Mouse (Mus musculus): Measurements from ENCODE around the gene Vmn1r213.

Vmn1r213 gene

DNA sequence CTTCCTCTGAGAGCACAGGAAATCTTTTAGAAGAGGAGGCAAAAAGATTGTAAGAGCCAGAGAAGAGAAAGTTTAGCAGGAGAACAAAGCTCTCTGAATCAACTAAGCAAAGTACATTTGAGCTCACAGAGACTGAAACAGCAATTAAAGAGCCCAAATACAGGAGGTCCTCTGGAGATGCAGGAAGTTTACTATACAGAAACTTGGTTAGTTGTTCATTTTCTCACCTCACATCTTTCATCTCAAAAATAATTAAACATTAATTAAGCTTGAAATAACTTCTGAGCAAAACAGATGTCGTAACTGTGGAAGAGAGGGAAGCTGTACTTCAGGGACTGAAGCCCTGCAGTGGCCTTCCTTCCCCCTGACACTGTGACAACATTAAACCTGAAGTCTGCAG, at the start of gene Vmn1r213:
Vmn1r213 (plus strand) TSS at position 301 of the 400 bp plus-strand sequence.
- in situ Hi-C loops (cut with MboI; ENCODE audit: unreplicated experiment in 2 of 2): no loop called here

DNA sequence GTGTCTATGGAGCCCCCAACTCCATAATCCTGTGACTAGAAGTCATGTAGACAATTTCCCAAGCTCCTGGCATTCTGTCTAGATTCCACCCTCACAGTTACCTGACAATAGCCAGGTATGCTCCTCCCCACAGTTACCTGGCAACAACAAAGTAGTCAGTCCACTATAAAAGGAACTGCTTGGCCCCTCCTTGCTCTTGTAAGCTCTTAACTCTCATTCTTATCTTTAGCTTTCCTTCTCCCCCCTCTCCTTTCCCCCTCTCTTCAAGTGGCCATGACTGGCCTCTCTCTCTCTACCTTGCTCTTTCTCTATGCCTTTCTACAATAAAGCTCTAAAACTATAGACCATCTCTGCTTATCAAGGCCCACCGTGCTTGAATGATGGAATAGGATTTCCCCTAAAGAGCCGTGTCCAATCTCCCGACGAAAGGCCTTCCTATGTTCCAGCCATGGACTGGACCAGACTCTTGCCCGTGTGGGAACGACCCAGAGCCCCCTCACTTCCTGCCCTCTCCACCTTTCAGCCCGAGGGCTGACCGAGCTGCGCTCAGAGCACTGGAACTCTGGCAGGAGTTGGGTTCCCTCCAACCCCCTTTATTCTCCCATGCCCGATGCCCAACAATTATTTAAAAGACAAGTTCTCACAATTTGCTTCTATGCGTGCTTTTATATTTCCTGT, 17.1 kb upstream of the Vmn1r213 start:
- in situ Hi-C loops (cut with MboI; ENCODE audit: unreplicated experiment in 2 of 2): loop anchor here in 1 of 2 experiments (25.0 kb wide), 1 partner anchor 1103 kb away; no protein-coding TSS in a partner anchor

DNA sequence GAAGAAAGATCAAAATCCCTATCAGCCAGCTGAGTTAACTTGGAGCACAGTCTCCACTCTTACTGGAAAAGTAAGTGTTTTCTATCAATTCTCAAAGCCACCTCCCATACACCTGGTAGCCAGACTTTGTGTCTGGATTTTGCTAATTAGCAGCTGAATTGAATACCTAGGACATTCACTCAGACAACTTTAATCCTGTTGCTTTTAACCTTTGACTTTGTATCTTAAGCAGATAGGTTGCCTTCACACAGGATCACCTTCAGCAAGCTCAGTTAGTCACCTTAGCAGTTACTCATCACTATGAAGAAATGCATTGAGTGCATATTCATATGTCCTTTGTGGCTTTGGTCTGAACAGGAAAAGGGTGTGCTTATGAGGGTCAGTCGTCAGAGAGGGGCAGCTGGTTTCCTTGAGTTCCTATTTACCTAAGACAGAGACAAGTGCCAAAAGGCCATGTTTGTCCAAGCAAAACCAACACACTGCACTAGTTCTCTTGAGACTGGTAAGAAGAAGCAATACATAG, 15.2 kb upstream of the Vmn1r213 start:
- in situ Hi-C loops (cut with MboI; ENCODE audit: unreplicated experiment in 2 of 2): loop anchor here in 1 of 2 experiments (25.0 kb wide), 1 partner anchor 1105 kb away; no protein-coding TSS in a partner anchor

DNA sequence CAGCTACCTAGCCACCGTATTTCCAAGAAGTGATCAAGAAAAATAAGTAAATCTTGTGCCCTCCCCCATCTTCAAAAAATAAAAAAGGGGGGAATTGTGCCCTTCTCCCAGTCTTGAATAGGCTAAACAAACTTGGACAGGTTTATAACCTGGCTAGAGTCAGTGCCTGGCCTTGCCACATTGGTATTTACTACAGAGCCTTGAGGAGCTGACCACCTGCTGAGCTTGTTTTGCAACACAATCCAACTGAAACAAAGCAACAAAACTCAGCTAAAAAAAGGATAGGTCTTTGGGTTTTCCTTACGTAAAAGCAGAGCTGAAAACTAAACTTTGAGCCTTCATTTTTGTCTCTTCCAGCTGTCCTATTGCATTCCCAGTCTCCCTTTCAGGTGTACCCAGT, 14.7 kb upstream of the Vmn1r213 start:
- in situ Hi-C loops (cut with MboI; ENCODE audit: unreplicated experiment in 2 of 2): loop anchor here in 1 of 2 experiments (25.0 kb wide), 1 partner anchor 1105 kb away; no protein-coding TSS in a partner anchor

DNA sequence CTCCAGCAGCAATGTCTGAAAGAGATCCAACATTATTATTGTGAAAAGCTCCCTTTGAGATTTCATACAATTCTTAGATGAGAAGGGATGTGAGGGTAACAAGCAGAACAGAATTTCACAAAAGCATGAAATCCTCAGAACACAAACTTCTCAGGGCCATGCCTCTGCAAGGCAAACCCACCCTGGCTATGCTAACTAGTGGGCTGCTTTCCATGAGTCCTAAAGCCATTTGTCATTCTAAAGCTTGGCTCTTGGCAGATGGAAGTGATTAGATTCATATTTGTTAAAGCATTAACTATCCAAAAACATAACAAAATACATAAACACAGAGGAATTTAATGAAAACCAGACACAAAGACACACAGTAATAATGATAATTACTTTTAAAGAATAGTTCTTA, 10.7 kb downstream of the Vmn1r213 start:
- in situ Hi-C loops (cut with MboI; ENCODE audit: unreplicated experiment in 2 of 2): no loop called here

DNA sequence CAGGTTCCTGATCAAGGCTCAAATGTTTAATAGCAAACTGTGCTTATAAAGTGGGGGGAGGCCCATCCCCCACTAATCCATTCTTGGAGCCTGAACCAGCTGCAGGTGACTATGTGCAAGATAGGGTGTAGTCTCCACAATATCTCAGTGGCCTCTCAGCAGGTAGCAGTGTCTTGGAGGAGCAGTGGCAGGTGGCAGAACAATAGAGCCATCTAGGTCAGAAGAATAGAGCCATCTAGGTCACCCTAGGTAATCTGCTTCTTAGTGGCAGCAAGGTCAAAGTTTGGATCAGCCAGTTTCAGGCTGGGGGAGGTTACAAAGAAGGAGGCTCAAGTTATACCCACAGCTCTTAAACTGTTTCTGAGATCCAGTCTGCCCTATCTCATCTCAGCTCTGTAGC, 17.4 kb downstream of the Vmn1r213 start:
- in situ Hi-C loops (cut with MboI; ENCODE audit: unreplicated experiment in 2 of 2): no loop called here

DNA sequence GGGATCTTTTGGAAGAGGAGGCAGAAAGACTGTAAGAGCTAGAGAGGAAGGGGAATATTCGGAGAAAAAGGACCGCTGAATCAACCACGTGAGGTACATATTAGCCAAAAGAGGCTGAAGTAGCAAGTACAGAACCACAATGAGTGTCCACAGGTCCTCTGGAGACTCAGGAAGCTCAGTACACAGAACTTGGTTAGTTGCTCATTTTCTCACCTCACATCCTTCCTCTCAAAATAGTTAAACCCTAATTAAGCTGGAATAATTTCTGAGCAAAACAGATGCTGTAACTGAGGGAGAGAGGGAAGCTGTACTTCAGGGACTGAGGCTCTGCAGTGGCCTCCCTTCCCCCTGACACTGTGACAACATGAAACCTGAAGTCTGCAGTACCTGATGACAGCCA, 22.7 kb downstream of the Vmn1r213 start, which contains the start of gene Vmn1r214:
Vmn1r214 (plus strand) TSS at position 301 of the 400 bp plus-strand sequence.
- in situ Hi-C loops (cut with MboI; ENCODE audit: unreplicated experiment in 2 of 2): no loop called here

DNA sequence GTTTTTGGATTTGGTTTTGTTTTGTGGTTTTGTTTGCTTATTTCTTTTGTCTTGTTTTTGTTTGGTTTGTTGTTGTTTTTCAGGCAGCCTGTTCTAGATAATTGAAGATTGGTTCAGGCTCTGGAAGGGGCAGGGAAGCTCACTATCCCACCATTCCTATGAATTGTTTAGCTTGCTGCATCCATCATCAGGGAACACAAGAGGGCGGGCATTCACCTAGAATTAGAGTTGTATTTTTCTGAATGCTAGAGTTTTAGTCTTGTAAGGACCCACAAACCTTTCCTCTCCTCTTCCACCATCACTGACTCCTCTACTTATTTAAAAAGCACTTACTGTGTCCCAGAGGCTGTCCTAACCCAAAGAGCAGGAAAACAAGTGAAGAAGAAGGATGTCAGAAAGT, 50.3 kb downstream of the Vmn1r213 start:
- in situ Hi-C loops (cut with MboI; ENCODE audit: unreplicated experiment in 2 of 2): no loop called here

All from v-Abl transformed pro-B cells (cell line).